Mouse (Mus musculus) hindbrain, embryonic 16.5 days (tissue): ENCODE data around the gene Grin2a. TPM values are rescaled to one million over a fixed set of nuclear protein-coding genes. Genes with fewer than 3 reads are reported as not detected.

Source experiments
- ATAC-seq: fragments of 200-750 bp; cut with Nextera tagmentation; 2 replicates; pipeline ENCODE4 v1.8.0; 2017; ENCODE audit warnings: moderate TSS enrichment, moderate library complexity
- H3K27ac ChIP-seq: fragments of 300-500 bp; sonication (generic); 2 replicates; pipeline ENCODE4 v1.5.1; 2014; ENCODE audit warnings: low read depth, mild to moderate bottlenecking, control low read depth, low read length, moderate library complexity
- H3K27me3 ChIP-seq: fragments of 300-500 bp; sonication (generic); replicated peaks from 2 replicates; pipeline ENCODE4 v1.6.1; 2014; ENCODE audit warnings: low read length; ENCODE audit not compliant: control insufficient read depth, insufficient read depth
- H3K36me3 ChIP-seq: fragments of 300-500 bp; sonication (generic); 2 replicates; pipeline ENCODE4 v1.6.1; 2014; ENCODE audit warnings: mild to moderate bottlenecking, low read length, moderate library complexity, mixed read lengths; ENCODE audit not compliant: control insufficient read depth, insufficient read depth
- H3K4me1 ChIP-seq: fragments of 300-500 bp; sonication (generic); 2 replicates; pipeline ENCODE4 v1.6.1; 2014; ENCODE audit warnings: low read depth, low read length; ENCODE audit not compliant: control insufficient read depth, insufficient read depth
- H3K4me2 ChIP-seq: fragments of 300-500 bp; sonication (generic); 2 replicates; pipeline ENCODE4 v1.6.1; 2014; ENCODE audit warnings: mild to moderate bottlenecking, low read length, control low read depth, moderate library complexity
- H3K4me3 ChIP-seq: fragments of 300-500 bp; sonication (generic); 2 replicates; pipeline ENCODE4 v1.5.1; 2014; ENCODE audit warnings: mild to moderate bottlenecking, low read length, control low read depth, moderate library complexity
- H3K9ac ChIP-seq: fragments of 300-500 bp; sonication (generic); 2 replicates; pipeline ENCODE4 v1.6.1; 2014; ENCODE audit warnings: low read depth, mild to moderate bottlenecking, control low read depth, low read length, moderate library complexity
- H3K9me3 ChIP-seq: fragments of 300-500 bp; sonication (generic); 2 replicates; pipeline ENCODE4 v1.6.1; 2014; ENCODE audit warnings: mild to moderate bottlenecking, low read length, moderate library complexity; ENCODE audit not compliant: control insufficient read depth
- WGBS: fragments of 180-500 bp; shearing (Covaris S2); extraction: QIAGEN DNeasy Blood & Tissue Kit; methylation state at CpG from one replicate; pipeline ENCODE4 v1.1.7; 2014; 5-methylcytosine and 5-hydroxymethylcytosine counted together
- polyA plus RNA-seq: library from polyadenylated mRNA; unstranded; fragments of >200 nt; fragmentation: Nextera tagmentation; extraction: Ambion mirVana; gene quantifications from 2 replicates; pipeline ENCODE4 v1.2.1, GENCODE M21; 2015

Grin2a gene
- polyA plus RNA-seq, 1 experiment from 2014 or later = 9.7 TPM

DNA sequence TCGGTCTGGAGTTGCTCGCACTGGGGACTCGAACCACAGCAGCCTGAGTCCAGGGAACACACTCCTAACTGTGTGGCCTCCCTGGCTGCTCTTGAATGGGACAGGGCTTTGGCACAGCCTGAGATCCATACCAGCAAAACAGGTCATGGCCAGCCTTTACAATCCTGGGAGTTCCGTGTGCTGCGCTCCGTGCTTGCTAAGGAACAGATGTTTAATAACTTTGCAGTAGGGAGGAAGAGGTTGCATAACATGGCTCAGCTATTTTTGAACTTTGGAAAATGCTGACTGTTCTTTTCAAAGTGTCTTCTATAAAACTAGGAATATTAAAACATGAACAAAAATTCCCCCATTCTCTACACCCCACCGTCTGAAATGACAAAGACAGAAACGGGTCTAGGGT, 238.5 kb downstream of the Grin2a start:
- ATAC-seq = no peak
- 88% methylated on average over 8 of the region's 8 CpGs for WGBS
- Histone ChIP-seq H3K4me2 (no peak overlapping the region), H3K9ac (no peak overlapping the region), H3K4me3 (no peak overlapping the region), H3K36me3 (no peaks in the 10 kb centered on the region), H3K27me3 (no peaks in the 10 kb centered on the region), H3K27ac (no peak overlapping the region), H3K9me3 (no peaks in the 10 kb centered on the region), H3K4me1 (no peaks in the 10 kb centered on the region; the same call in 1 of the 2 replicates)

DNA sequence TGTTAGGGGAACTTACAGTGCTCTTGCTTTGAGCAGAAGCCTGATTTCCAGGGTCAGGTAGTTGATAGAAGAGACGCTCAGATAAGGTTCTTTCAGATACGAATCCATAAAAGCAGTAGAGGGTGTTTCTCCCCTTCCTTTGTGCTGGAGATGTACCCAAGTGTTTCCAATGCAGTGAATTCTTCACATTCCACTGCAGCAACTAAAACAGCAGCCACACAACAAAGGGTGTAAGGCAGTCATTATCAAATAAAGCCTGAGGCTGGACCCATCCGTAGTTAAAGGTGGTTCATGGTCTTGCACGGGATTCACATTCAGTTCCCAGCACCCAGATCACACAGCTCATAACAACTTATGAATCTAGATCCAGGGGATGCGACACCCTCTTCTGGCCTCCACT, 241.3 kb downstream of the Grin2a start:
- Histone ChIP-seq H3K4me2 (no peak overlapping the region), H3K27ac (no peak overlapping the region), H3K27me3 (no peaks in the 10 kb centered on the region), H3K36me3 (no peaks in the 10 kb centered on the region), H3K9me3 (no peaks in the 10 kb centered on the region), H3K4me1 (no peaks in the 10 kb centered on the region; the same call in 1 of the 2 replicates), H3K4me3 (no peak overlapping the region), H3K9ac (no peak overlapping the region)
- ATAC-seq = no peak
- 95% methylated on average over 5 of the region's 5 CpGs for WGBS

GRCm38 (mm10) chr16:9753045-9753444, 242.3 kb downstream of the Grin2a start:
- H3K4me1 ChIP-seq = no peaks in the 10 kb centered on the region
- WGBS = 75% methylated on average over 9 of the region's 9 CpGs
- ATAC-seq = peak; percentile 50

GRCm38 (mm10) chr16:9752600-9752999, 242.8 kb downstream of the Grin2a start:
- Histone ChIP-seq H3K27me3 (no peaks in the 10 kb centered on the region), H3K9me3 (no peaks in the 10 kb centered on the region), H3K4me2 (no peak overlapping the region), H3K4me1 (no peaks in the 10 kb centered on the region), H3K36me3 (no peaks in the 10 kb centered on the region), H3K9ac (no peak overlapping the region), H3K27ac (no peak overlapping the region), H3K4me3 (no peak overlapping the region)
- peak; percentile 54 for ATAC-seq
- WGBS = 52% methylated on average over 8 of the region's 8 CpGs

More at GRCm38 (mm10) chr16:9753045-9753444, 242.3 kb downstream of the Grin2a start:
- H3K27ac ChIP-seq = no peak overlapping the region
- H3K36me3 ChIP-seq = no peaks in the 10 kb centered on the region
- no peak overlapping the region for H3K4me2 ChIP-seq
- no peaks in the 10 kb centered on the region for H3K27me3 ChIP-seq
- no peak overlapping the region for H3K9ac ChIP-seq
- H3K4me3 ChIP-seq = no peak overlapping the region
- H3K9me3 ChIP-seq = no peaks in the 10 kb centered on the region

DNA sequence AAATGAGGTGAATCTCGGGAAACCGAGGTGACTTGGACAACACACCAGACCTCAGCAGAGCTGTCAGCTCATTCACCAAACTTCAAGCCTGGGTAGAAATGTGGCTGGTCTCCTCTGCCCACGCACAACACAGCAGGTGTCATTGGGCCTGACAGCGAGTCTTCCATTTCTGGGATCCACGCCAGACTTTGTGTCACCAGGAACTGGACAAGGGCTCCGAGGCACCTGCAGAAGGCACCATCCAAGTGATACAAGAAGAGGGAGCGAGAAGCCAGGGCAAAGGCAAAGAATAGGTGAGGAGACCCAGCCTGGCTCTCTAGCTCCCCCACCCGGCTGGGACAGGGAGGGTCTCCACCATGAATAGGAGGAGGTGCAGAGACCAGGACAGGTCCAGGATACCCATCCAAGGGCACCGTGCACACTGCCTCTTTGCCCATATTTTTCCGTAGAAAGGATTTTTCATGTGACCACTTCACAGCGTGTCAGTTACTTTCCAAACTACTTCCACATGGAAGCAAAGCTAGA, 244.3 kb downstream of the Grin2a start:
- Histone ChIP-seq H3K4me2 (no peak overlapping the region), H3K27ac (no peak overlapping the region)

GRCm38 (mm10) chr16:9749661-9750060, 245.7 kb downstream of the Grin2a start:
- Histone ChIP-seq H3K4me1 (no peaks in the 10 kb centered on the region), H3K27ac (no peak overlapping the region), H3K9ac (no peak overlapping the region), H3K4me2 (no peak overlapping the region), H3K27me3 (no peaks in the 10 kb centered on the region), H3K36me3 (no peaks in the 10 kb centered on the region), H3K4me3 (no peak overlapping the region), H3K9me3 (no peaks in the 10 kb centered on the region)
- ATAC-seq = no peak
- 92% methylated on average over 3 of the region's 3 CpGs for WGBS

More for the DNA sequence above, 244.3 kb downstream of the Grin2a start:
- H3K9ac ChIP-seq = no peak overlapping the region
- no peak overlapping the region for H3K4me3 ChIP-seq
- no peaks in the 10 kb centered on the region for H3K9me3 ChIP-seq
- H3K27me3 ChIP-seq = no peaks in the 10 kb centered on the region
- WGBS = 72% methylated on average over 11 of the region's 11 CpGs
- no peaks in the 10 kb centered on the region for H3K4me1 ChIP-seq
- H3K36me3 ChIP-seq = no peaks in the 10 kb centered on the region
- ATAC-seq = no peak

- no peak for ATAC-seq
- H3K9me3 ChIP-seq = no peaks in the 10 kb centered on the region
- 95% methylated on average over 6 of the region's 6 CpGs for WGBS
- no peaks in the 10 kb centered on the region for H3K4me1 ChIP-seq
- no peak overlapping the region for H3K4me3 ChIP-seq
- H3K9ac ChIP-seq = no peak overlapping the region
- no peaks in the 10 kb centered on the region for H3K36me3 ChIP-seq
- no peak overlapping the region for H3K4me2 ChIP-seq
- 0 out of 2 replicates have a peak, but pooled peaks cover 2% of the 10 kb centered on the region for H3K27me3 ChIP-seq
- no peak overlapping the region for H3K27ac ChIP-seq
Observed at GRCm38 (mm10) chr16:9742443-9742842, 252.9 kb downstream of the Grin2a start.

- no peaks in the 10 kb centered on the region for H3K9me3 ChIP-seq
- H3K4me1 ChIP-seq = no peaks in the 10 kb centered on the region; the same call in 1 of the 2 replicates
- H3K27me3 ChIP-seq = 0 out of 2 replicates have a peak, but pooled peaks cover 2% of the 10 kb centered on the region
- H3K9ac ChIP-seq = no peak overlapping the region
- H3K4me3 ChIP-seq = no peak overlapping the region
- WGBS = 75% methylated on average over 6 of the region's 6 CpGs
- ATAC-seq = 0 out of 2 replicates have a peak, but pooled peaks have one; percentile 38
- no peak overlapping the region for H3K27ac ChIP-seq
- no peak overlapping the region for H3K4me2 ChIP-seq
- H3K36me3 ChIP-seq = no peaks in the 10 kb centered on the region
Observed at GRCm38 (mm10) chr16:9738679-9739078, 256.7 kb downstream of the Grin2a start.

- H3K9ac ChIP-seq = no peak overlapping the region
- H3K27me3 ChIP-seq = 0 out of 2 replicates have a peak, but pooled peaks cover 2% of the 10 kb centered on the region
- H3K36me3 ChIP-seq = no peaks in the 10 kb centered on the region
- no peak overlapping the region for H3K27ac ChIP-seq
- 11% methylated on average over 2 of the region's 2 CpGs for WGBS
- no peaks in the 10 kb centered on the region; the same call in 1 of the 2 replicates for H3K4me1 ChIP-seq
- no peak overlapping the region for H3K4me2 ChIP-seq
- no peaks in the 10 kb centered on the region for H3K9me3 ChIP-seq
- ATAC-seq = no peak
- no peak overlapping the region for H3K4me3 ChIP-seq
Observed at GRCm38 (mm10) chr16:9737131-9737530, 258.2 kb downstream of the Grin2a start.
